Mouse (Mus musculus) bone marrow, adult 2 months (tissue): ENCODE results near the gene Rhbdd1. TPM values are rescaled to one million over a fixed set of nuclear protein-coding genes. Genes with fewer than 3 reads are reported as not detected.

Experiments used
- H3K27ac ChIP-seq: fragments of 200-500 bp; 2 replicates; pipeline ENCODE4 v1.5.1; 2012; ENCODE audit warnings: low read depth, mild to moderate bottlenecking, control low read depth, inconsistent platforms, low read length; ENCODE audit not compliant: control insufficient read depth, poor library complexity, insufficient read depth
- H3K4me1 ChIP-seq: fragments of 200-500 bp; 2 replicates; pipeline ENCODE4 v1.6.1; 2011; ENCODE audit warnings: low read length; ENCODE audit not compliant: control insufficient read depth, insufficient read depth
- H3K4me3 ChIP-seq: fragments of 200-500 bp; replicated peaks from 2 replicates; pipeline ENCODE3; 2011; ENCODE audit warnings: mild to moderate bottlenecking, low read depth, low read length, control low read depth; ENCODE audit not compliant: control insufficient read depth
- CTCF ChIP-seq: fragments of 200-500 bp; IDR thresholded peaks from 2 replicates; pipeline ENCODE4 v1.5.1; 2011; ENCODE audit warnings: low read length, control low read depth; ENCODE audit not compliant: control insufficient read depth, insufficient read depth
- POLR2A ChIP-seq: fragments of 200-500 bp; IDR thresholded peaks from 2 replicates; pipeline ENCODE4 v1.6.1; 2011; ENCODE audit warnings: low read depth, mild to moderate bottlenecking, control low read depth, low read length, borderline replicate concordance; ENCODE audit not compliant: control insufficient read depth
- WGBS: fragments of 180-500 bp; shearing (Covaris S2); methylation state at CpG from one replicate; pipeline ENCODE4 v1.1.7; 2018; 5-methylcytosine and 5-hydroxymethylcytosine counted together
- polyA plus RNA-seq: library from polyadenylated mRNA; stranded (reverse); fragments of >200 nt; gene quantifications from 2 replicates; pipeline ENCODE4 v1.2.4, GENCODE M21; 2011; ENCODE audit warnings: low replicate concordance; ENCODE audit not compliant: missing spikeins, insufficient read depth, insufficient read length

Gene Rhbdd1
- polyA plus RNA-seq, 1 experiment: 4.6 TPM

GRCm38 (mm10) chr1:82482371-82482770 lies 166.1 kb downstream of the Rhbdd1 start:
- no peaks in the 10 kb centered on the region for H3K4me1 ChIP-seq
- 73% methylated on average over 7 of the region's 7 CpGs for WGBS
- H3K4me3 ChIP-seq: no peak overlapping the region
- TF ChIP-seq CTCF: no peak
- TF ChIP-seq POLR2A: no peak
- H3K27ac ChIP-seq: no peak overlapping the region

GRCm38 (mm10) chr1:82486371-82486770 lies 170.1 kb downstream of the Rhbdd1 start:
- H3K27ac ChIP-seq: no peak overlapping the region
- 65% methylated on average over 4 of the region's 4 CpGs for WGBS
- no peak overlapping the region for H3K4me3 ChIP-seq
- TF ChIP-seq CTCF (no peak), POLR2A (no peak)
- H3K4me1 ChIP-seq: no peaks in the 10 kb centered on the region

GRCm38 (mm10) chr1:82491954-82492353 lies 175.7 kb downstream of the Rhbdd1 start:
- no peak overlapping the region for H3K4me3 ChIP-seq
- no peak overlapping the region for H3K27ac ChIP-seq
- no peaks in the 10 kb centered on the region for H3K4me1 ChIP-seq
- WGBS: 88% methylated on average over 2 of the region's 2 CpGs
- TF ChIP-seq POLR2A (no peak), CTCF (no peak)

Other genes with a start within 250 kb of the Rhbdd1 start
- gene Gm9747, start 83.3 kb upstream of the Rhbdd1 start, polyA plus RNA-seq: not detected in 2 replicates
- gene Irs1, start 25.0 kb upstream of the Rhbdd1 start, polyA plus RNA-seq: 1.7 and 1.9 TPM in 2 replicates